Mouse (Mus musculus): ENCODE data around the gene 1700001K19Rik. TPM values are rescaled to one million over a fixed set of nuclear protein-coding genes. Genes with fewer than 3 reads are reported as not detected.
A peak's percentile ranks its signal among the peaks of the same experiment; 100 is the strongest.
"Not testable (repeated sequence)": the region's sequence is repeated elsewhere in the genome, so short reads cannot be mapped to it uniquely, and the experiment has no call there.

1700001K19Rik gene
- polyA plus RNA-seq, 1 experiment from 2014 or later: not detected

DNA sequence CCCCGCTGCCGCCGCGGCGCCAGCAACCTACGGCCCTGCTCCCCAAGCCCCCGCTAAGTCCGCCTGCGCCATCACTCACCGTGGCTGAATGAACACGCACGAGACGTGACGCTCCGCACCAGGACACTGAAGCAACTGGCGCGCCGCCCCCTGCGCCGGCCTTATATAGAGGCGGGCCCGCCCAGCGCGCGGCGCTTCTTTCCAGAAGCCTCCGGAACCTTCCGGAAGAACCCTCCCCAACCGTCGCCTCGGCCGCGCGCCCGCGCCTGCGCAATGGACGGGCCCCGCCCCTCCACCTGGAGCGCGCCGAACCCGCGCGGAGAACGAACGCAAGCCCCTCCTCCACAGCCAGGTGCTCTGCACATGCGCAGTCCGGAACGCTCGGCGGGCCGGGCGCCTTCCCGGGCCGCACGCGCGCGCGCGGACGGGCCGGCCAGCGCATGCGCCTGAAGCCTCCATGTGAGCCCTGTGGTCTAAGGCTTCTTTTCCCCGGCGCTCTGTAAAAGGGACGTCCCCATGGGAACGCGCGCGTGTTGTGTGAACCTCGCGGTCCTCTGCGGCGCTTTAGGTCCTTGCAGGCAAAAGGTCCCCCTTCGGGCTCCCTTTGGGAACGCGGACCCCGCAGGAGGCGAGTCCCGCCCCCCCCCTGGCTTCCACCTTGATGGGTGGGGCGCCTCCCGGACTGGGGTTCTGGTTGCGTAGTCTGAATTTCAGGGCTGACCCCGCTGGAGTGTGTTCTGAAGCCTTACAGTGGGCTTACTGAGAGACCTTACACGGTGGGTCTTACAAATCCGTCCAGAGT is 14.0 kb upstream of the 1700001K19Rik start:
- peak; percentile 98 for DNase-seq (ENCODE audit: low spot score)

DNA sequence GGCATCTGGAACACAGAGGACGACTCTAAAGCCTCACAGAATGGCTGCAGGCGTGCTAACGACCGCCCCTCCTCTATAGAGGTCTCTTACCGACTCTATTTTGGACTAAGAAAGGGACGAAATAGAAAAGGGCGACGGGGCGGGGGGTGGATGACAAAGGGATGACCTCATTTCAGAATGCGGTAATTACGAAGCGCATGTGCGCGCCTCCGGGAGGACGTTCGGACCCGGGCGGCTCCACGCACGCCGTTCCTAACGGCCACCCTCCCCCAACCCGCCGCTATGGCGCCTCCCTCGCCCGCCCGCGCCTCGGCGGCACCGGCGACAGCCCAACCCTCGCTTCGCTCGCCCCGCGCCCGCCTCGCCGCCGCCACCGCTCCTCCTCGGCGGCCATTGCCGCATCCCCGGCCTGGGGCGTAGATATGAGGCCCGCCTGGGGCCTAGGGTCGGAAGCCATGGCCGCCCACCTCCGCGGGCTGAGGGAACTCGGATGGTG is 13.3 kb upstream of the 1700001K19Rik start:
- DNase-seq (ENCODE audit: low spot score): no peak

DNA sequence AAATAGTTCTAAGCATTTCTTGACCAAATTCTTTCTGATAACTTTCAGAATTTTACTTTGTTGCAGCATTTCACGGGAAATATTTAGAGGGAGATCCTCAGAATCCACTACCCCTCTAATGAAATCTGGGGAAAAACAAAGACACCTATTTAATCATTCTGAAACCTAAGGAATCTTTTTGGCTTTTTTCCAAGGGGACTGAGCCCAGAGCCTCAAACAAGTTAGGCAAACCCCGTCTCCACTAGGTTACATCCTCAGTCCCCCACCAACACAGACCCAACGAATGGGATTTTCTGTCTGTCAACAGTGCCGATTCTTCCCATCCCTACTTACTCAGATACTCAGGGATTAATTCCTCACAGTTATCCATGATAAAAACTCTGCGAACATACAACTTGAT is 11.0 kb upstream of the 1700001K19Rik start:
- not testable (repeated sequence) for DNase-seq (ENCODE audit: low spot score)

DNA sequence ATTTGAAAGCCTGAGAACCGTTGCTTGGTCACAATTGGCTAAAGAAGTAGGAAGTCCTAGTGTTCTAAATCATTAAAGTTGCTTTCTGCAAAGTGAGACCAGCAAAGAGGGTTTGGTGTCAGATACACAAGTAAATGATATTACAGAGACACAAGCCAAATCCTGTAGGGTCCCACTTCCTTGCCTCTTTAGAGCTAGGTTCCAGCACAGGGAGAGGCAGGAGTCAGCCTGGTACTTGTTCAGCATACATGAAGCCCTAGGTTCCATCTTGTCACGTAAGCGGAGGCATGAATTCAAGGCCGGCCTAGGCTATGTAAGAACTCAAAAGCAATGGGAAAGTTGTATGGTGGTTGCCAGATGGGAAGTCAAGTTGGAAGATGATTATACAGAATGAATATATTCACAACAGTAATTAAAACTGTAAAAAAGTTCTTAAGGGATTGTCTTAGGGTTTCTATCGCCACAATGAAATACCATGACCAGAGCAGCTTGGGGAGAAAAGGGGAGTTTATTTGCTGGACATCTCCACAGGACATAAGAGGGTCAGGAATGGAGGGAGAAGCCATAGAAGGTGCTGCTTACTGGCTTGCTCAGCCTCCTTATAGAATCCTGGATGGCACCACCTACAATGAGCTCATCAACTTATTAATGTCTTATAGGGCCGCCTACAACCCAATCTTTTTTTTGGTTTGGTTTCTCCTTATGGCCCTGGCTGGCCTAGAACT is 7.7 kb upstream of the 1700001K19Rik start:
- no peak for DNase-seq (ENCODE audit: low spot score)

DNA sequence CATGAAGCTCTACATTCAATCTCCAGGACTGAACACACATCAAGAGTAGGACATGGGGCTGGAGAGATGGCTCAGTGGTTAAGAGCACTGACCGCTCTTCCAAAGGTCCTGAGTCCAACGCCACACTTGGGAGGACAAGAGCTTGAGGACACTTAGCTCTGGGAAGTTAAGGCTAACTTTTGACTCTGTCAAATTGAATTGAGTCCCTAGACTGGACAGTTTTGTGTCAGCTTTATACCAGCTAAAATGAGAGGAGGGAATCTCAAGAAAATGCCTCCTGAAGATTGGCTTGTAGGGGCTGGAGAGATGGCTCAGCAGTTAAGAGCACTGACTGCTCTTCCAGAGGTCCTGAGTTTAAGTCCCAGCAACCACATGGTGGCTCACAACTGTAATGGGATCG is 6.5 kb upstream of the 1700001K19Rik start:
- DNase-seq (ENCODE audit: low spot score): not testable (repeated sequence)

DNA sequence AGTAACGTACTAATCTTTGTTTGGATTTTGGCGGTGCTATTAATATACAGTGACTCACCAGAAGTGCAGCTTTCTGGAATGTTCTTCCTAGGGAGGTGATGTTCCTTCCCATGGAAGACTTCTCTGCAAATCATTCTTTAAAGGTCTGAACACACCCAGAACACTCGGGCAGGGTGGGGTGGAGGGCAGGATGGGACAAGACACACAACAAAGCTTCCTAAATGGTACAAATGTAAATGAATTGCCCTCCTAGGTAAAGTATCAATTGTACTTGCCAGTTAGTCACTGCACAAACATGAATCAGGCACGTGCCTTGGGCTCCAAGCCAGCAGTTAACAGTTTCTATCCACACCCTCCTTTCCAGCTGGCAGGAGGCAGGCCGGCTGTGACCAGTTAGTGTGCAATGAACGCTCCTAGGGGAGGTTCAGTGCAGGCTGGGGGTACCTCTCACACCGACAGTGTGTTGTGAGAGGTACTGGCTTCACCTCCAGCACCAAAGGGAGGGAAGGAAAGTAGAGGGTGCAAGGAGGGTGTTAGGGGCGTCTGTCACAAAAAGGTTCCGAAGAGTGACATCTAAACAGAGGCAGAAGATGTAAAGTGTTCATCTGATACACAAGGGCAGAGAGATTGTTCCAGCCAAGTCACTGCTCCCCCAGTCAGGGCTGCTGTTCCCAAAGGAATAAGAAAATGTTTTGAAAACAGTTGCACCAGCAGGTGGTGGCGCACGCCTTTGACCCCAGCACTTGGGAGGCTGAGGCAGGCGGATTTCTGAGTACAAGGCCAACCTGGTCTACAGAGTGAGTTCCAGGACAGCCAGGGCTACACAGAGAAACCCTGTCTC is 5.7 kb upstream of the 1700001K19Rik start:
- no peak for DNase-seq (ENCODE audit: low spot score)

DNA sequence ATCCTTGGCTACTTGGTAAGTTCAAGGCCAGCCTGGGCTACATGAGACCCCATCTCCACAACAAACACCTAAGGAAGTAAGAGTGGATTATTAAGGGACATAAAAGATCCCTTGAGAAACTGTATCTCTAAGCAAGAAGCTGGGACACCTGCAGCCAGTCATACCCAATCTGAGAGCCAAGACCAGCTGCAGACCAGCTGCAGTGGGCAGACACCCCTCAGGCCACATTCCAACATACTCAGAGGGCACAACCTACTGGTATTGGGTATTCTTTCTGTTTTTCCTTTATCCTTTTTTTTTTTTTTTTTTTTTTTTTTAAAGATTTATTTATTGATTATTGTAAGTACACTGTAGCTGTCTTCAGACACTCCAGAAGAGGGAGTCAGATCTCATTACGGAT is 1.2 kb upstream of the 1700001K19Rik start:
- DNase-seq (ENCODE audit: low spot score): no peak

DNA sequence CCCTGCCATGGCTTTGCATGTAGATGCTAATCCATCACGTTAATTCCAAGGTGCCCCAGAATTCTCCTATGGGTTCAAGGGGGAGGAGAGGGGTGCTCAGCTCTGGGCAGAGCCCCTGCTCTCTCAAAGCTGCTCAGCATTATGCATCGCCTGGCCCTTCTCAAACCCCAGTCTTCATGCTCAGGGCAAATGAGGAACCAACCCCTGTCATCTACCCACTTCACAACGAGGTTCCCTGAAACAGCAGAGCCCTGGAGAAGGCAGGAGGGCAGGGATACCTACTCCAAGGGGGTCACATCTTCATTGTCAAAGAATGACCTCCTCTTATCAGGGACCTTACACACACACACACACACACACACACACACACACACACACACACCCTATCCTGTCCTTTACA is 541 bp downstream of the 1700001K19Rik start:
- no peak for DNase-seq (ENCODE audit: low spot score)

DNA sequence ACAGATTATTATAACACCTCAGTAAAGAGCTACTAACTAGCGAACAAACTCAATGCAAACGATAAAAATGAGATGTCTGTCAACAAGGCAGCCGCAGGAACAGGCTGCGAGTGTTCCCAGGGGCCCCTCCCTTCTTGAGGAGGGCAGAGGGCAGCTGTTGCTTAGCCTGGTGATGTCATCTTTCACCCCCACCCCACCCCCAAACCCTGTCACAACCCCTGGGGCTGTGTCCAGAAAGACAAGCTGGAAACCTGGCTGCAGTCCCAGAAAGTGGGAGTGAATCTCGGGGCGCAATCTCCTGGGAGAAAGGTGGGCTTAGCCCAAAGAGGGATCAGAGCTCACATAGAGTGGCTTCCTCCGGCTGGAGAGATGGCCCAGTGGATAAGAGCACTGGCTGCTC is 1.2 kb downstream of the 1700001K19Rik start:
- no peak for DNase-seq (ENCODE audit: low spot score)

DNA sequence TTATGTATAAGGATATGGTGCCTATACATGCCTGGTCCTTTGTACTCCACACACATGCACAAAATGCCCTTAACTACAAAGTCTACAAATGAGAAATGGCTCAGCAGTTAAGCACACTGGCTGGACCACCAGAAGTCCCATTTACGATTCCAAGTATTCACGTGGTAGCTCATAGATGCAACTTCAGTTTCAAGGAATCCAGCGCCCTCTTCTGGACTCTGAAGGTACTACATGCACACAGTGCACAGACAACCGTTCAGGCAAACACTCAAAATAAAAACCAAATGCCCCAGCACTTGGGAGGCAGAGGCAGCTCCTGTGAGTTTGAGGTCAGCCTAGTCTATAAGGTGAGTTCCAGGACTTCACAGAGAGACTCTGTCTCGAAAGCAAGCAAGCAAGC is 8.2 kb downstream of the 1700001K19Rik start:
- DNase-seq (ENCODE audit: low spot score): peak; percentile 41

DNA sequence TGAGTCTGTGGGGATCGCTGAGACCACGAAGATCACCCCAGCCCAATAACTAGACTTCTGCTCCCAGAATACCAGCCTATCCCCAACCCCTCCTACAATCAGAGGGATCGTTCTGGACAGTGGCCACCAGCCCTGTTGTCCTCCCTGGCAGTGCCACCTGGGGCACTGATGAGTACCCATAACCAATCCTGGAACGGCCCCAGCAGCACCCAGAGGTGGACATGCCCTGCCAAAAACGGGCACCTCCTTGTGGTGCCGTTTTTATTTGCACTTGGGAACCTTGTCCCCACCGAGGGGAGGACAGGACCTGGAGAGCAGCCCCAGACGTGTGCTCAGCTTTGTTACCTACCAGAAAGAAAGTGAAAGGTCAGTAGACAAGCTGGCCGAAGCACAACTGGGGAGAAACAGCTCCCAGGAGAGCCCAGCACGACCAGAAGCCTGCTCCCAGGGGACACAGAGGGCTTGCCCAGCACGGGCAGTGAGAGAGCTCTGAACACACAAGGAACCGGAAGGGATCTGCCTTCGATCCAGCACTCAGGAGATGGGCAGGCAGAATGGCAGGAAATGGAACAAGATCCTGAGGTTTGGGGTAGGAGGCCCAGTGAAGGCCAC is 14.8 kb downstream of the 1700001K19Rik start:
- no peak for DNase-seq (ENCODE audit: low spot score)

DNA sequence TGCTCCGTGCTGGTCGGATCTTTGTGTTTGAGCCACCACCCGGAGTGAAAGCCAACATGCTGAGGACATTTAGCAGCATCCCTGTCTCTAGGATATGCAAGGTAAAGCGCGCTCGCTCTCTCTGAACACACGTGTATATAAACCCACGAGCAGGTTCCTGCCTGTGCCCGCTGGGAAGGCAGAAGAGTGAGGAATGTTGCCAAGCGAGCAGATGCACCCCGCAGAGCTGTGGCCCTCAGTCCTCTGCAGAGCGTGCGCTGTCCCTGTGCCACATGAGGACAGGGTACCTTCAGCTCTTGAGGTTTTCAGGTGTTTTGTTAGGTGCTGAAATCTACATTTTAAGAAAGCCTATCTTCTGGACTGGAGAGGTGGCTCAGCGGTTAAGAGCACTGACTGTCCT is 20.7 kb downstream of the 1700001K19Rik start:
- DNase-seq (ENCODE audit: low spot score): no peak

DNA sequence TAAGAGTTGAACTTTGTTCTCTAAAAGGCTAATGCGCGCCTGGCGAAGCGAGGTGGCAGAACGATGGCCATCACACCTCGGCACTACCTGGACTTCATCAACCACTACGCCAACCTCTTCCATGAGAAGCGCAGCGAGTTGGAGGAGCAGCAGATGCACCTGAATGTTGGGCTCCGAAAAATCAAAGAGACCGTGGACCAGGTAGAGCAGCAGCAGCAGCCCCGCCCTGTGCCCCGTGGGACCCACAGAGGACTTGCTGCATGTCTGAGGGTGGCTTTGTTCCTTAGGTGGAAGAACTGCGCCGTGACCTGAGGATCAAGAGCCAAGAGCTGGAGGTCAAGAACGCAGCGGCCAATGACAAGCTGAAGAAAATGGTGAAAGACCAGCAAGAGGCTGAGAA is 31.0 kb downstream of the 1700001K19Rik start:
- DNase-seq (ENCODE audit: low spot score): no peak

DNA sequence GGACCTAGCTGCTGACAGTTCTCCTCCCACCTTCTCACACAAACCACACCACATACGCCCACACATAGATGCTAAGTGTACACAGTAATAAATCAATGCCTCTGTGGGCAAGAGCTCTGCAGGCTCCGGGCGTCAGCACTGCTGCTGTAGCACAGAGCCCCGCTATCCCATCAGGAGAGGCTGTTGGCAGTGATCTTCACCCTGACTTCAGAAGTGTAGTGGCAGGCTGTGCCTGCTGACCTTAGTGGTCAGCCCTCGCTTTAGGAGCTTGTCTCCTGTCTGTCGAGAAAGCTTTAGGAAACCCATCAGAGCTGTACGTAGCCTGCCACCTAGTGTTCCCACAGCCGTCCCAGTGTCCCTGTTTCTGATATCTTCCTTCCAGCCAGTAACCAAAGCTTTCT is 32.2 kb downstream of the 1700001K19Rik start:
- DNase-seq (ENCODE audit: low spot score): no peak

DNA sequence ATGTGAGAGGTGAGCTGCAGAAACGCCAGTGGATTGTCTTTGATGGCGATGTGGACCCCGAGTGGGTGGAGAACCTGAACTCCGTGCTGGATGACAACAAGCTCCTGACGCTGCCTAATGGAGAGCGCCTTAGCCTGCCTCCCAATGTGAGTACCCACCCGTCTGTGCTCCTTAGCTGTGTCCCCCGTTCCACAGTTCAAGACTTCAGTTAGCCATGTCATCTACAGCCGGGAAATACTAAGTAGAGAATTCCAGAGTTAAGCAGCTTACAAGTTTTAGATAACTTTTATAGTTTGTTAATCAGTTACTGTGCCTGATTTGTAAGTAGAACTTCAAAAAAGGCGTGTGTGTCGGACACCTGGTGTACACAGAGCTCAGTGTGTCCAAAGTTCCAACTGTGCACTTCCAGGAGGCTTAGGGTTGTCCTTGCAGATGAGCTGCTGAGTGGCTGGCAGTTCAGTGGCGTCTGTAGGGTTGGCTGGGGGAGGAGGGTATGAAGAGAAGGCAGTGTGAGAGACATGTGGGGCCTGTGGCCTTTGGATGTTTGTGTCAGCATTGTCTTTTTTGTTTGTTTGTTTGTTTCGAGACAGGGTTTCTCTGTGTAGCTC is 44.8 kb downstream of the 1700001K19Rik start:
- no peak for DNase-seq (ENCODE audit: low spot score)

DNA sequence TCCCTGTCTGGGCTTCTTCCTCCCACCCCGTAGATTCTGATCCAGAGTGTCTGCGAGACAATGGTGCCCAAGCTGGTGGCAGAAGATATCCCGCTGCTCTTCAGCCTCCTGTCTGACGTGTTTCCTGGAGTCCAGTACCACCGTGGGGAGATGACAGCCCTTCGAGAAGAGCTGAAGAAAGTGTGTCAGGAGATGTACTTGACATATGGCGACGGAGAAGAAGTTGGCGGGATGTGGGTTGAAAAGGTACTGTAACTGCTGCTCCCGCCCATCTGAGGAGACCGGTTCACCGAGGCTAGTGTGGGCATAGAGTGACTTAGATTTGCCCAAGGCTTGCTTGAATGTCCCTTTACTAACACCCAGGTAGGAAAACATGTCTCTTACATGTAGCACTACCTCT is 46.1 kb downstream of the 1700001K19Rik start:
- no peak for DNase-seq (ENCODE audit: low spot score)

DNA sequence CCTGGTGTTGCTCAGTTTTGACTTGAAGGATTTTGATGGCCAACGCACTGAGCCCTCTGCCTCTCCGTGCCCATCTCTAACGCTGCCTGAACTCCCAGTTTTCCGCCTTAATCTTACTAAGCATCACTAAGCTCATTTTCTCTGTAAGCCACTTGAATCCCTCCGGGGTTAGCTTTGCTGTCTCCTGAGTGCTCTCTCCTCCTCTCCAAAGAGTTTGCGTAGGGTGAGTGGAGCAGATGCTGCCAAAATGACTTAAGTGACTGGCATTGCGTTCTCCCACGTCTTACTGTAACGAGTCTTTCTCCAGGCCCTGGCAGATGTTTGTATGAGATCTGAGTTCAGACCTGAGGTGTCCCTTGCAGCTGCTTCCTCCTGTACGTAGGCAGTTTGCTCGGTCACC is 52.4 kb downstream of the 1700001K19Rik start:
- no peak for DNase-seq (ENCODE audit: low spot score)

Measured in thymus, postnatal 0 days (tissue).